Mouse (Mus musculus): ENCODE data around the gene Foxn3.

DNA sequence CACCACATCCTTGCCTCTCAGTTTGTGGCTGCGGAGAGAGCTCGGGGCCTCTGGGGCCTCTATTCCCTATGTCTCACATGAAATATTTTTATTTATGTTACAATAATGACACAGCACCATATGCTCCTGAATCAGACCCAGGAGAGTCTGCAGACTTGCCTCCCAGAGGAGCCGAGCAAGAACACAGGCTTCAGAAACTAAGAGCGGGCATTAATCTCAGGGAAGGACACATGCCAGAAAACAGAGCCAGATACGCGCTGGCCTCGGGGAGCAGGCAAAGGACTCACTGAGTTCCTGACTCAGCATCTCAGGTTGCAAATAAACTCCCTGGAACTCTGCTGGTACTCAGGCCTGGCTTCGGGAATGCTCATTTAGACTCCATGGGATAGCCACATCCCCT lies 403.3 kb downstream of the Foxn3 start:
- TF ChIP-seq CTCF (IDR thresholded peaks at IDR 0.05; ENCODE audit: borderline replicate concordance, extremely low read depth, insufficient read depth, insufficient read length) (no peak), POLR2A (IDR thresholded peaks at IDR 0.05; ENCODE audit: borderline replicate concordance, extremely low read depth, insufficient read depth, insufficient read length, poor library complexity, severe bottlenecking) (no peak)
